Mouse (Mus musculus): ENCODE measurements at regions not wholly inside any gene's neighbourhood (a gene's known extent, or its start where the extent isn't known, plus 50 kb on each side); places are given as distances from the start of the nearest gene placed in this dataset.
"Not testable (repeated sequence)": the region's sequence is repeated elsewhere in the genome, so short reads cannot be mapped to it uniquely, and the experiment has no call there.

- Histone ChIP-seq H3K4me1 (ENCODE audit: control insufficient read depth, insufficient read depth, low read length) (no peaks in the 10 kb centered on the region), H3K4me3 (ENCODE audit: insufficient read depth, low read depth, low read length) (no peak overlapping the region), H3K36me3 (ENCODE audit: control insufficient read depth, insufficient read depth, low read length) (no peaks in the 10 kb centered on the region), H3K27ac (replicated peaks; ENCODE audit: insufficient read depth, low read depth, low read length) (no peak overlapping the region), H3K9ac (ENCODE audit: low read depth, low read length) (no peak overlapping the region), H3K79me2 (ENCODE audit: control insufficient read depth, insufficient read depth, low read length) (no peaks in the 10 kb centered on the region), H3K27me3 (ENCODE audit: control insufficient read depth, insufficient read depth, low read length) (no peaks in the 10 kb centered on the region)
- DNase-seq (ENCODE audit: extremely low read depth, low read depth, low spot score) = no peak
- 84% methylated on average over 5 of the region's 5 CpGs for WGBS
- TF ChIP-seq POLR2A (IDR thresholded peaks at IDR 0.05; ENCODE audit: extremely low read depth, insufficient read depth, low read length) = no peak
- TF ChIP-seq CTCF (IDR thresholded peaks at IDR 0.05; ENCODE audit: low read depth, low read length) = no peak
Measured at GRCm38 (mm10) chr10:19508221-19508745, 83.5 kb upstream of the Ifngr1 start.

GRCm38 (mm10) chr10:19510047-19510446 is 81.7 kb upstream of the Ifngr1 start:
- Histone ChIP-seq H3K27me3 (ENCODE audit: control insufficient read depth, insufficient read depth, low read length) (no peaks in the 10 kb centered on the region), H3K27ac (replicated peaks; ENCODE audit: insufficient read depth, low read depth, low read length) (no peak overlapping the region), H3K4me3 (ENCODE audit: insufficient read depth, low read depth, low read length) (no peak overlapping the region), H3K4me1 (ENCODE audit: control insufficient read depth, insufficient read depth, low read length) (no peaks in the 10 kb centered on the region), H3K79me2 (ENCODE audit: control insufficient read depth, insufficient read depth, low read length) (no peaks in the 10 kb centered on the region), H3K36me3 (ENCODE audit: control insufficient read depth, insufficient read depth, low read length) (no peaks in the 10 kb centered on the region), H3K9ac (ENCODE audit: low read depth, low read length) (no peak overlapping the region)
- DNase-seq (ENCODE audit: extremely low read depth, low read depth, low spot score) = no peak
- WGBS = 93% methylated on average over 10 of the region's 10 CpGs
- TF ChIP-seq POLR2A (IDR thresholded peaks at IDR 0.05; ENCODE audit: extremely low read depth, insufficient read depth, low read length) = no peak
- TF ChIP-seq CTCF (IDR thresholded peaks at IDR 0.05; ENCODE audit: low read depth, low read length) = no peak

GRCm38 (mm10) chr10:19514366-19514765 is 77.4 kb upstream of the Ifngr1 start:
- H3K4me3 ChIP-seq (ENCODE audit: insufficient read depth, low read depth, low read length); H3K27me3 ChIP-seq (ENCODE audit: control insufficient read depth, insufficient read depth, low read length); H3K79me2 ChIP-seq (ENCODE audit: control insufficient read depth, insufficient read depth, low read length); H3K4me1 ChIP-seq (ENCODE audit: control insufficient read depth, insufficient read depth, low read length); DNase-seq (ENCODE audit: extremely low read depth, low read depth, low spot score); H3K36me3 ChIP-seq (ENCODE audit: control insufficient read depth, insufficient read depth, low read length); H3K9ac ChIP-seq (ENCODE audit: low read depth, low read length); H3K27ac ChIP-seq (replicated peaks; ENCODE audit: insufficient read depth, low read depth, low read length): not testable (repeated sequence)

GRCm38 (mm10) chr10:19514837-19515236 is 76.9 kb upstream of the Ifngr1 start:
- H3K4me3 ChIP-seq (ENCODE audit: insufficient read depth, low read depth, low read length) = no peak overlapping the region
- TF ChIP-seq POLR2A (IDR thresholded peaks at IDR 0.05; ENCODE audit: extremely low read depth, insufficient read depth, low read length) = no peak
- TF ChIP-seq CTCF (IDR thresholded peaks at IDR 0.05; ENCODE audit: low read depth, low read length) = no peak
- no peak for DNase-seq (ENCODE audit: extremely low read depth, low read depth, low spot score)
- H3K27me3 ChIP-seq (ENCODE audit: control insufficient read depth, insufficient read depth, low read length) = no peaks in the 10 kb centered on the region
- no peaks in the 10 kb centered on the region for H3K79me2 ChIP-seq (ENCODE audit: control insufficient read depth, insufficient read depth, low read length)
- 99% methylated on average over 2 of the region's 2 CpGs for WGBS
- no peaks in the 10 kb centered on the region for H3K36me3 ChIP-seq (ENCODE audit: control insufficient read depth, insufficient read depth, low read length)
- H3K4me1 ChIP-seq (ENCODE audit: control insufficient read depth, insufficient read depth, low read length) = peaks cover 1% of the 10 kb centered on the region; the same call in 1 of the 2 replicates
- no peak overlapping the region for H3K27ac ChIP-seq (replicated peaks; ENCODE audit: insufficient read depth, low read depth, low read length)
- H3K9ac ChIP-seq (ENCODE audit: low read depth, low read length) = no peak overlapping the region

- Histone ChIP-seq H3K9ac (ENCODE audit: low read depth, low read length) (no peak overlapping the region), H3K4me1 (ENCODE audit: control insufficient read depth, insufficient read depth, low read length) (peaks cover 1% of the 10 kb centered on the region; the same call in 1 of the 2 replicates), H3K79me2 (ENCODE audit: control insufficient read depth, insufficient read depth, low read length) (no peaks in the 10 kb centered on the region)
Measured at GRCm38 (mm10) chr10:19516011-19516410, 75.7 kb upstream of the Ifngr1 start.

GRCm38 (mm10) chr10:19517093-19517492 is 74.7 kb upstream of the Ifngr1 start:
- no peaks in the 10 kb centered on the region for H3K27me3 ChIP-seq (ENCODE audit: control insufficient read depth, insufficient read depth, low read length)
- WGBS = 77% methylated on average over 2 of the region's 2 CpGs

More at GRCm38 (mm10) chr10:19516011-19516410, 75.7 kb upstream of the Ifngr1 start:
- TF ChIP-seq POLR2A (IDR thresholded peaks at IDR 0.05; ENCODE audit: extremely low read depth, insufficient read depth, low read length) (no peak), CTCF (IDR thresholded peaks at IDR 0.05; ENCODE audit: low read depth, low read length) (peak; percentile 18; the same call in 1 of the 2 replicates)
- no peaks in the 10 kb centered on the region for H3K36me3 ChIP-seq (ENCODE audit: control insufficient read depth, insufficient read depth, low read length)
- H3K4me3 ChIP-seq (ENCODE audit: insufficient read depth, low read depth, low read length) = no peak overlapping the region
- DNase-seq (ENCODE audit: extremely low read depth, low read depth, low spot score) = no peak
- 96% methylated on average over 3 of the region's 3 CpGs for WGBS
- H3K27ac ChIP-seq (replicated peaks; ENCODE audit: insufficient read depth, low read depth, low read length) = no peak overlapping the region
- no peaks in the 10 kb centered on the region for H3K27me3 ChIP-seq (ENCODE audit: control insufficient read depth, insufficient read depth, low read length)

More at GRCm38 (mm10) chr10:19517093-19517492, 74.7 kb upstream of the Ifngr1 start:
- Histone ChIP-seq H3K4me1 (ENCODE audit: control insufficient read depth, insufficient read depth, low read length) (peaks cover 1% of the 10 kb centered on the region; the same call in 1 of the 2 replicates), H3K36me3 (ENCODE audit: control insufficient read depth, insufficient read depth, low read length) (no peaks in the 10 kb centered on the region), H3K9ac (ENCODE audit: low read depth, low read length) (no peak overlapping the region), H3K4me3 (ENCODE audit: insufficient read depth, low read depth, low read length) (no peak overlapping the region), H3K79me2 (ENCODE audit: control insufficient read depth, insufficient read depth, low read length) (no peaks in the 10 kb centered on the region), H3K27ac (replicated peaks; ENCODE audit: insufficient read depth, low read depth, low read length) (no peak overlapping the region)
- TF ChIP-seq POLR2A (IDR thresholded peaks at IDR 0.05; ENCODE audit: extremely low read depth, insufficient read depth, low read length) (no peak), CTCF (IDR thresholded peaks at IDR 0.05; ENCODE audit: low read depth, low read length) (no peak)
- no peak for DNase-seq (ENCODE audit: extremely low read depth, low read depth, low spot score)
